Mouse (Mus musculus): ENCODE measurements around the gene Nucb2.

Gene Nucb2

GRCm38 (mm10) chr7:116518155-116518554 lies 14.0 kb downstream of the Nucb2 start:
- DNase-seq (ENCODE audit: low read depth in 2 of 2, low spot score in 2 of 2): no peak

DNA sequence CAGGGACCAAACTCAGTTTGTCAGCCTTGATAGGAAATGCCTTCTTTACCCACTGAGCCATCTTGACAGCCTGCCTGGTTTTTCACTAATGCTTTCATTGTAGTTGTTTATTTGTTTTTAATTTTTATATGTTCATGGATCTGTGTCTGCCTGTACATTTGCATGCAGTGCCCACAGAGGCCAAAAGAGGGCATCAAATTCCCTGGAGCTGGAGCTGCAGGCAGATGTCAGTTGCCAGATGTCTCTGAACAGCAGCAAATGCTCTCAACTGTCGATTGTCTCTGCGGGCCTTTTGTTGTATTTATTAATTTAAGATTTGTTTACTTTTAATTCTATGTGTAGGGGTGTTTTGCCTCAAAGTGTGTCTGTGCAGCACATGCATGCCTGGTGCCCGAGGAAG lies 15.6 kb downstream of the Nucb2 start:
- no peak for DNase-seq (ENCODE audit: low read depth in 2 of 2, low spot score in 2 of 2)

GRCm38 (mm10) chr7:116524577-116524976 lies 20.4 kb downstream of the Nucb2 start:
- DNase-seq (ENCODE audit: low read depth in 2 of 2, low spot score in 2 of 2): no peak

DNA sequence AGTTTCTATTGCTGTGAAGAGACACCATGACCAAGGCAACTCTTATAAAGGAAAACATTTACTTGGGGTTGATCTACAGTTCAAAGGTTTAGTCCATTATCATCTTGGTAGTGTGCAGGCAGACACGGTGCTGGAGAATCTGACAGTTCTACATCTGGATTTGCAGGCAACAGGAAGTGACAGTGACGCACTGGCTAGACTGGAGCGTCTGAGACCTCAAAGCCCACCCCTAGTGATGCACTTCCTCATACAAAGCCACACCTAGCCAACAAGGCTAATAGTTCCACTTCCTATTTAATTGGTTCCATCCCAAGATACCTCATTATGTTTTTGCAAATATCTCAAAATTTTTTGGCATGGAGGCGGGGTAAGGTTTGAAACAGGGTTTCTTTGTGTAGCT lies 25.6 kb downstream of the Nucb2 start:
- DNase-seq (ENCODE audit: low read depth in 2 of 2, low spot score in 2 of 2): no peak

DNA sequence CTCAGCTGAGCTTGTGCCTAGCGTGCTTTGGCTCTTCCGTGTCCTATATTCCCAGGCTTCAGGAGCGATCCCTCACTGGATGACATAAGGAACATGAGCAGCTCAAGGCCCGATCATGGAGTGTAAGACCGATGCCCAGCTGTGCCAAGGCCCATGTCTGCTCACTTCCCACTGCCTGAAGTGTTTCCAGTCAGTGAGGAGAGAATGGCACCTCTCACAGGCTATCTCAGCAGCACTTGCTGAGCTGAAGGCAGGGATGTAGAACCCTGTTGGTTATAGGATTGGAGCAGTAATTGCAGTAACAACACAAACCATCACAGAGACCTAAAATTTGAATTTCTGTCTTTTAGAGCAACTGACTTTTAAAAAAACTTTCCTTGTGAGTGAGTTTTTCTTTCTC lies 26.3 kb downstream of the Nucb2 start:
- no peak for DNase-seq (ENCODE audit: low read depth in 2 of 2, low spot score in 2 of 2)

GRCm38 (mm10) chr7:116531311-116531710 lies 27.1 kb downstream of the Nucb2 start:
- DNase-seq (ENCODE audit: low read depth in 2 of 2, low spot score in 2 of 2): no peak

DNA sequence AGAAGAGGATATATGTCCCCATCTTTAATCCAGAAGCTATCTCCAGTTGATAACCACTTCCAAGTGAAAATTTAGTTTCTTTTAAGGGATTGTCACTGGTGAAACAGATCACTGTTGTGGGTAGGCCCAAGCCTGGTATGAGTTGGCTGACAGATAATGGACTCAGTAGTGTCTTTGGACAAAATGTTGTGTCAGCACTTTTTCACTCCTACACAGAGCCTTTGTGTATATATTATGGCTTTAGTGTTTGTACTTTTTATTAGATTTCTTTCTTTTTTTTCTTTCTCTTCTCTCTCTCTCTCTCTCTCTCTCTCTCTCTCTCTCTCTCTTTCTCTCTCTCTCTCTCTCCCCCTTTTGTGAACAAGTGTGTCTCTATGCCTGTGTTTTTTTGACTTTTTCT lies 52.7 kb downstream of the Nucb2 start:
- DNase-seq (ENCODE audit: low read depth in 2 of 2, low spot score in 2 of 2): no peak

GRCm38 (mm10) chr7:116574551-116574950 lies 70.4 kb downstream of the Nucb2 start:
- no peak for DNase-seq (ENCODE audit: low read depth in 2 of 2, low spot score in 2 of 2)

Measured in CD8-positive naive resting alpha-beta T cell, adult 2 months (primary cell).